Mouse (Mus musculus) kidney, adult 18-20 months (tissue): Measurements from ENCODE around the gene Parvb.

Source experiments
- DNase-seq: peaks from one replicate; pipeline ENCODE4 v3.0.0; 2021

Gene Parvb

GRCm38 (mm10) chr15:84297454-84297853, 65.6 kb downstream of the Parvb start:
- no peak for DNase-seq

DNA sequence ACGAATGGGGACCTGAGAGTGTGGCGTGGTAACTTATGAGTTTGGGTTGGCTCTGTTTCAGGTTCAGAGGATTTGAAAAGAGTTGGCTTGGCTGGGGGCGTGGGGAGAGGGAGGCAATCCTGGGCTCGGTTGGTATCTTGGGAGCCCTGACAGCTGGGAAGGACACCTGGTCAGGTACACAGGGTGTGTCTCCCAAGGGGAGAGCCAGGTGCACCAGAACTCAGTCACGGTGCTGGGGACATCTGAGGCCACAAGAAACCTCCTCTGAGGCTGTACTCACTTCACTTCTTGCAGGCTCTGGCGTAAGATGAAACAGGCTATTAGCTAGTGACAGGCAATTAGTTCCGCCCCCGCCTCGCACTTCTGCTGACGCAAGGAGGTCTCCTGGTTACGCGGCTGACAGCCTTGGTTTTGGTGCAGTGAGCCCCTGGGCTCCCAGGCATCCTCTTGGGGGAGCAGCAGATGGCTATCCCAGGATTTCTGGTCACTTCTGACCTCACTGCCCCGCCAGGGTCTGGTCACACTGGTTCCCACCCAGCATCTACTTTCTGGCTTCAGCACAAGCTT, 67.0 kb downstream of the Parvb start:
- no peak for DNase-seq

DNA sequence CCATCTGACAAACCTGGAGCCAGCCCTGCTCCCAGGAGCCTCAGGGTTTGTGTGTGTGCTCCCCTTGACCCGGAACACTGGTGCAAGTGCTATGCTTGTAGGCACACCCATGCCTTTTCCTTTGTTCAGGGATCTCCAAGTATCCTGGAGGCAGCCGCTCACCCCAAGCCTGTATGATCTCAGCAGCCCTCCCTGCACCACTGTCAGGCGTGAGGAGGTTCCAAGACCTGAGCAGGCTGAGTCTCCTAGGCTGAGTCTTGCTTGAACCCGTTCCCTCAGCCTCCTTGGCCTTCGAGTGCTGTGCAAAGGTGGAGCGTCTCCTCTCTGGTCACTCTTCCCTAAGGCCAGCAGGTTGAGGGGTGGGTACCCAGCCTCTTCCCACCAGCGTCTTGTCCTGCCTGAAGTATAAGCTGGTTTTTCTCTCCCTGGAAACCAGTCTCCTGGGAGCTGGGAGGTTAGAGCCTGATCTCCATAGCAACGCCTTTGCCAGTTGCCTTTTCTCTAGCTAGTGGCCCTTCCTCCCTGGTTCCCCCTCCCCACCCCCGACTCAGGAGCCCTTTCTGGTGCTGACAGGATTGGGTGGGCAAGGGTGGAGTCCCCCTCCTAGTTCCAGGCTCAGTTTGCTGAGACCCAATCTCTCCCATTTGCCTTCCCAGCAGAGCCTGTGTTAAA, 68.0 kb downstream of the Parvb start:
- no peak for DNase-seq

GRCm38 (mm10) chr15:84300591-84300990, 68.7 kb downstream of the Parvb start:
- DNase-seq = no peak

GRCm38 (mm10) chr15:84301026-84301425, 69.2 kb downstream of the Parvb start:
- no peak for DNase-seq

DNA sequence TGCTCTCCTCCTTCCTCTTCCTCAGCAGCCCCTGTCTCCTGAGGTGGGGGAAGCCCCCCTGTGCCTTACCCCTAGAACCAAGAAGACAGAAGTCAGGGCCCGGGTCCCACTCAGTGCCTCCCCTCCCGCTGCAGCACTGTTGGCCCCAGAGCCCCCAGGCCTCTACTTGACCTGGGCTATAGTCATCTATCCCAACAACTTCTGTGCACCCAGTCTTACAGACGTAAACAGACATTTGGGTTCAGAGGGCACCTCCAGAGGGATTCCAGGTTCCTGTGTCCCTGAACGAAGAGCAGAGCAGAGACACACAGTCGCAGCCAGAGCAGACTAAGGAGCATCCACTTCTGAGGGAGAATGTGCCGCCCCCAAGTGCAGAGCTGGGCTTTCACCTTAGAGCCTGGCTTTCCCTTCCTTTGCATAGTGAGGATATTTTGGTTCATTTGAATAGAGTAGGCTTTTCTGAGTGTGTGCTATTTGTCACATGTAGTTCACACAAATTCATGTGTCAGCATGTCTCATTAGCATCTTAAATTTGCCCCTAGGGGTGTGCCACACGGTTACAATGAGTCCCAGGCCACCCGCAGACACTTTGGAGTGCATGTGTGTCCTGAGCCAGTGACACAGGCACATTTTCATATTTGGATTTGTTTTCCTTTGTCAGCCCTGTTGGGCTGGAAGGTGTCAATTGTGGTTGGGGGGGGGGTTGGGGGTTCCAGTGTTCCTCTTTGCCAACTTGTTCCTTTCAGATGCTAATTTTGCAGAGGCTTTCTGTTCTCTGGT, 70.0 kb downstream of the Parvb start:
- DNase-seq = no peak

DNA sequence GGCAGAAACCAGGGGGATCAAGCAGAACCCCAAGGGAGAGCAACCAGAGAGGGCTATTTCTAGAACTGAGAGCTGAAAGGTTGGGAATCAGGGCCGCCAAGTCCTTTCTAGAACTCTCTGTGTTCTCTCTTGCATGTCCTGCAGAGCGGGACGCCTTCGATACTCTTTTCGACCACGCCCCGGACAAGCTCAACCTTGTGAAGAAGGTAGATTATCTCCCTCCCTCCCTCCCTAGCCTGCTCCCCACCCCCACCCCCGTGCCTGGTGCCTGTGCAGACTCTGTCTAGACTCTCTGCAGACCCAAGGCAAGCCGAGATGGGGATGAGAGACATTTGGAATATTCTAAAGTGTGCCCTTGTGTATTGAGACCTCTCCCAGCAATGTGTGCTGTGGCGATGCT, 71.4 kb downstream of the Parvb start:
- no peak for DNase-seq

DNA sequence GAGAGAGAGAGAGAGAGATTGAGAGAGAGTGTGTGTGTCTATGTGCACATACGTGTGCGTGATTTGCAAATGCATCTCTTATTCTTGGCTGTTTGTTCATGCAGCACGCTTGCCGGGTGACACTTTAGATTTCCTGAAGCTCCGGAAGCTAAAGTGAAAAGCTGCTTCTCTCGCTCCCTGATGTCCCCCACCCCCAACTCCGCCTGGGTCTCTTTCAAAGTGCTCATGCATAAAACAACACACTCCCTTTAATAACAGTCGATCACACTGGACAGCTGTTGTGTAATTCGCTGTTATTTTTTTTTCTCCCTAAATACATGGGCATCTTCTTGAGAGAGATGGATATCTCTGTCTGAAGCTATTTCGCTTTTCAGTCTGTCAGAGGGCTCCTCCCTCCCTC, 73.5 kb downstream of the Parvb start:
- DNase-seq = no peak

GRCm38 (mm10) chr15:84310271-84310670, 78.4 kb downstream of the Parvb start:
- no peak for DNase-seq

DNA sequence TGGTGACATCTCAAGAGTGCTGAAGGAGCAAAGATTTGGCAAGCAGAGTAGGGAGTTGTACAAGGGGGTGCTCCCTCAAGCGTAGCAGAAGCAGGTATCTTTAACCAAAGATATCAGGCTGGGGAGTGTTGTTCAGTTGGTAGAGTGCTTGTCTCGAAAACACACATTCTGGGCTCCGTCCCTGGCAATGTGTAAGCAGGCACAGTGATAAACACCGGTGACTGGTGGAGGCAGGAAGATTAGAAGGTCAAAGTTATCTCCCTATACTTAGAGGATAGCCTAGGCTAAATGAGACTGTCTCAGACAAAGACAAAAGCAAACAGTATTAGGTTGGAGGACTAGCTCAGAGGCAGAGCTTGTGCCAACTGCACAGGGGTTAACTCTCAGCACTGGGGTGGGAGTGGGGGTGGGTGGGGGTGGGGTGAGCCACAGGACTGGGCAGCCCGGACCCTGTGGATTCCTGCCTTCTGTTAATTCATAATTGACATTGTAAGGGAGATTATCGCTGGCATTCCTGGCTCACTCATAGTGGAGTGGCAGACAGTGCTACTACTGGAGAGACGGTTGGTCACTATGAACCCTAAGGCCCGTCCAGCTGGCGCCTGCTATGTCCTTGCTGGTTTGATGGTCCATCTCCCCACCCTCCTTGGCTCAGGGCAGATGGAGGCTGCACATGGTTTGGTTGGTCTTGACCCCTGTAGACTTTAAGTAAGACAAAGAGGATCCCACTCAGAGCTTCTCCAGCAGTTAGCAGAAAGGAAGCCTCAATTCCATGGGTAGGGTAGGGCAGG, 79.6 kb downstream of the Parvb start:
- DNase-seq = no peak

GRCm38 (mm10) chr15:84312878-84313565, 81.2 kb downstream of the Parvb start:
- DNase-seq = no peak

GRCm38 (mm10) chr15:84313566-84313878, 81.7 kb downstream of the Parvb start:
- DNase-seq = no peak

- no peak for DNase-seq
Observed at GRCm38 (mm10) chr15:84314420-84315080, 82.7 kb downstream of the Parvb start.

- DNase-seq = no peak
Observed at GRCm38 (mm10) chr15:84315276-84316046, 83.6 kb downstream of the Parvb start.

- no peak for DNase-seq
Observed at GRCm38 (mm10) chr15:84319393-84319792, 87.5 kb downstream of the Parvb start.

- no peak for DNase-seq
Observed at GRCm38 (mm10) chr15:84321544-84322174, 89.8 kb downstream of the Parvb start.

- no peak for DNase-seq
Observed at GRCm38 (mm10) chr15:84323966-84324869, 92.4 kb downstream of the Parvb start, which contains the start of gene Parvg. Parvg (plus strand) TSS chr15:84324026.

- no peak for DNase-seq
Observed at GRCm38 (mm10) chr15:84324870-84325553, 93.2 kb downstream of the Parvb start.

GRCm38 (mm10) chr15:84325736-84326135, 93.9 kb downstream of the Parvb start:
- DNase-seq = no peak
